19 mouse cellular contexts compared by ENCODE assay signal in the genomic region with DNA sequence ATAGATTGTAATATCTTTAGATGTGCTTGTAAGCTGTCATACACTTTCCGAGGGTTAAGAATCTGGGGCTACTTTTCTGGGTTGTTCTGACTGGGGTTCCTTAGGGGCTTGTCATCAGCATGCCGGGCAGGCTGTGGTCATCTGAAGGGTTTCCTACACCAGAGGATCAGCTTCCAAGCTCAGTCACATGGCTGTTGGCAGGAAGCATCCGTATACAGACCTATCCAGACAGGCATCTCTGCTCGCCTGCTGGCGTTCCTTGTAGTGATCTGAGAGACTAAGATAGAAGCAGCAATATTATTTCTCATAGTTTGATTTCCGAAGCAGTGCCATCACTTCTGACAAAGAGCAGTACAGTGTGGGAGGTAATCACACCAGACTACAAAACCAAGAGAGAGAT. TPM values are rescaled to one million over a fixed set of nuclear protein-coding genes. Genes with fewer than 3 reads are reported as not detected.
DNase-seq lines count a peak whose midpoint lies in the region; ATAC-seq and TF ChIP-seq lines count a peak whose summit lies in the region.
"Had no signal": no experiment of that assay in that cellular context is flagged by ENCODE, and none has a peak within 500 bp of the region (broad histone marks: within the 10 kb centered on the region; RNA-seq: fewer than 3 reads in every experiment).

No protein-coding gene starts in this region.

- intact Hi-C loops in left cerebral cortex, postnatal 25 days (cut with DNase I), result no loop called here

- no peaks in the 10 kb centered on the region; the same call in 1 of the 2 replicates for H3K36me3 ChIP-seq in heart, embryonic 15.5 days
- H3K36me3 ChIP-seq: embryonic facial prominence, embryonic 10.5 days had no signal

- no peak for DNase-seq in cerebellum, postnatal 4 days (ENCODE audit: low spot score in 2 of 2)
- peak in 1 of 2 experiments; percentile 30 for DNase-seq in layer of hippocampus, adult 2 months (ENCODE audit: low spot score in 2 of 2)
- DNase-seq in layer of hippocampus, adult 11-12 months (ENCODE audit: low spot score), result no peak
- DNase-seq in cerebellum, postnatal 14 days, result peak; percentile 34 to 59
- DNase-seq in left cerebral cortex, postnatal 25 days (ENCODE audit: low spot score in 2 of 2), result no peak
- DNase-seq in thymus, postnatal 4 days, result no peak
- DNase-seq: lung, adult 2 months had no signal

- no peak overlapping the region for H3K9ac ChIP-seq in heart, embryonic 15.5 days

- peaks cover 24% of the 10 kb centered on the region for H3K4me1 ChIP-seq in heart, embryonic 15.5 days (replicated peaks)

- 0 out of 2 replicates have a peak overlapping the region, but pooled peaks have one; percentile 11 for H3K4me2 ChIP-seq in heart, embryonic 15.5 days

- TF ChIP-seq CTCF in layer of hippocampus, adult 2 months (conservative IDR thresholded peaks at IDR 0.05), result no peak

- WGBS in heart, embryonic 15.5 days, result 45% methylated on average over 6 of the region's 6 CpGs

- H3K27ac ChIP-seq in layer of hippocampus, adult 2 months, result peak overlapping the region; percentile 46; the same call in 1 of the 2 replicates
- no peak overlapping the region for H3K27ac ChIP-seq in heart, embryonic 15.5 days
- H3K27ac ChIP-seq: embryonic facial prominence, embryonic 10.5 days; kidney, postnatal 0 days; left cerebral cortex, adult 2 months had no signal

- H3K9me3 ChIP-seq in heart, embryonic 15.5 days (replicated peaks), result no peaks in the 10 kb centered on the region
- H3K9me3 ChIP-seq: embryonic facial prominence, embryonic 10.5 days had no signal

- no peak overlapping the region; the same call in 1 of the 2 replicates for H3K4me3 ChIP-seq in layer of hippocampus, adult 2 months
- H3K4me3 ChIP-seq in heart, embryonic 15.5 days, result no peak overlapping the region
- H3K4me3 ChIP-seq: embryonic facial prominence, embryonic 10.5 days; left cerebral cortex, adult 2 months had no signal

- H3K27me3 ChIP-seq in heart, embryonic 15.5 days, result no peaks in the 10 kb centered on the region

- ATAC-seq in cerebellum, adult (ENCODE audit: insufficient number of reproducible peaks, low FRiP score, low TSS enrichment), result 0 out of 2 replicates have a peak, but pooled peaks have one; percentile 33
- no peak for ATAC-seq in heart, embryonic 15.5 days (replicated peaks; ENCODE audit: insufficient number of reproducible peaks, insufficient read depth, low FRiP score, low read depth)

RNA-seq across cellular contexts. Expression of gene Hadhb, which starts 4.6 kb away (rescaled TPM):
- total RNA-seq in layer of hippocampus, adult 2 months (2021), result 10 to 100 TPM; 88.4 to 93.2 TPM
- polyA plus RNA-seq in heart, embryonic 15.5 days (2015; fragmentation: Nextera tagmentation; extraction: Ambion mirVana), result 361 and 426 TPM in 2 replicates
- total RNA-seq in left cerebral cortex, postnatal 25 days (2021), result 10 to 100 TPM; 86.9 to 91.2 TPM

RNA-seq across cellular contexts. Expression of gene Hadha, which starts 4.6 kb away (rescaled TPM):
- 10 to 100 TPM; 77.8 to 80.9 TPM for total RNA-seq in layer of hippocampus, adult 2 months (2021)
- 261 and 298 TPM in 2 replicates for polyA plus RNA-seq in heart, embryonic 15.5 days (2015; fragmentation: Nextera tagmentation; extraction: Ambion mirVana)
- 10 to 100 TPM; 61.0 to 71.5 TPM for total RNA-seq in left cerebral cortex, postnatal 25 days (2021)

RNA-seq across cellular contexts. Expression of gene Adgrf3, which starts 45.9 kb away (rescaled TPM):
- total RNA-seq in layer of hippocampus, adult 2 months (2021), result not detected
- polyA plus RNA-seq in heart, embryonic 15.5 days (2015; fragmentation: Nextera tagmentation; extraction: Ambion mirVana), result 0.25 and 0.46 TPM in 2 replicates
- total RNA-seq in left cerebral cortex, postnatal 25 days (2021), result not detected
- total RNA-seq: adrenal gland, adult 18-20 months; hematopoietic stem cell, adult 5-6 weeks; left cerebral cortex, adult 2 months had no signal
- polyA plus RNA-seq: embryonic facial prominence, embryonic 10.5 days; frontal cortex, adult 2 months; neural tube, embryonic 14.5 days had no signal

RNA-seq across cellular contexts. Expression of gene 3110082J24Rik, which starts 53.7 kb away (rescaled TPM):
- total RNA-seq in layer of hippocampus, adult 2 months (2021), result 1 to 10 TPM; 2.0 to 2.6 TPM
- polyA plus RNA-seq in heart, embryonic 15.5 days (2015; fragmentation: Nextera tagmentation; extraction: Ambion mirVana), result not detected in 2 replicates
- 1 to 10 TPM; 2.0 TPM for total RNA-seq in left cerebral cortex, postnatal 25 days (2021)
- total RNA-seq: adrenal gland, adult 18-20 months; hematopoietic stem cell, adult 5-6 weeks; megakaryocyte progenitor cell, adult 5-6 weeks had no signal
- polyA plus RNA-seq: kidney, postnatal 0 days; limb, embryonic 14.5 days; lung, adult 2 months; testis, adult 2 months had no signal

RNA-seq across cellular contexts. Expression of gene Garem2, which starts 54.6 kb away (rescaled TPM):
- 10 to 100 TPM; 12.7 to 12.9 TPM for total RNA-seq in layer of hippocampus, adult 2 months (2021)
- polyA plus RNA-seq in heart, embryonic 15.5 days (2015; fragmentation: Nextera tagmentation; extraction: Ambion mirVana), result 0.18 and 0.25 TPM in 2 replicates
- total RNA-seq in left cerebral cortex, postnatal 25 days (2021), result 10 to 100 TPM; 10.1 to 13.1 TPM
- total RNA-seq: adrenal gland, adult 18-20 months; hematopoietic stem cell, adult 5-6 weeks; megakaryocyte progenitor cell, adult 5-6 weeks had no signal

Comparison
In these comparisons a context has a peak if more than half of its experiments do, and no peak if none do; other contexts are left out.
1. DNase-seq: peak in cerebellum, postnatal 14 days (2 of 2); none in cerebellum, postnatal 4 days (0 of 2), layer of hippocampus, adult 11-12 months (single experiment), left cerebral cortex, postnatal 25 days (0 of 2) and thymus, postnatal 4 days (single experiment).